Mouse (Mus musculus) G1E (cell line): ENCODE measurements around the gene Kbtbd12.

Source experiments
- CTCF ChIP-seq: IDR thresholded peaks from 2 replicates; pipeline ENCODE4 v1.5.1; 2012; ENCODE audit warnings: low read depth, low read length, inconsistent platforms, mixed read lengths
- GATA1 ChIP-seq: IDR thresholded peaks from 2 replicates; pipeline ENCODE4 v1.6.1; 2012; ENCODE audit warnings: borderline replicate concordance, low read length, inconsistent platforms, mixed read lengths
- GATA2 ChIP-seq: IDR thresholded peaks from 2 replicates; pipeline ENCODE4 v1.6.1; 2012; ENCODE audit warnings: low read depth, low read length, inconsistent platforms, borderline replicate concordance
- POLR2AphosphoS5 ChIP-seq: IDR thresholded peaks from 2 replicates; pipeline ENCODE4 v1.6.1; 2012; ENCODE audit warnings: low read depth, low read length, inconsistent platforms; ENCODE audit not compliant: insufficient replicate concordance

DNA sequence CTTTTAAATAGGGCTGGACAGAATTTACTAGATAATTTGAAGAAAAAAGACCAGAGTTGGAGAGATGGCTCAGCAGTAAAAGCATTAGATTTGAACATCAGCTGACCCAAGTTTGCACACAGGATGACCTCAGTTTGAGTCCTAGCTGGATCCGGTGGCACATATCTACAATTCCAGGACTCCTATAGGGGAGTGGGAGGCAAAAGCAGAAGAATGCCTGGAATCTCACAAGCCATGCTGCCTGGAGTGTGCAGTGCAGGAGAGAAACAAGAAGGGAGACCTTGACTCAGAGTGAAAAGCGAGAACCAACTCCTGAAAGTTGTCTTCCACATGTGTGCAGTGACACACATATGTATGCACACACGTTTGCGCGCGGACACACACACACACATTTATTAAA lies 45.4 kb downstream of the Kbtbd12 start:
- TF ChIP-seq GATA1, result no peak
- no peak for TF ChIP-seq CTCF
- TF ChIP-seq POLR2AphosphoS5, result no peak
- TF ChIP-seq GATA2, result no peak
